Mouse (Mus musculus) limb, embryonic 14.5 days (tissue): Measurements from ENCODE around the gene Scamp4. TPM values are rescaled to one million over a fixed set of nuclear protein-coding genes. Genes with fewer than 3 reads are reported as not detected.
A peak's percentile ranks its signal among the peaks of the same experiment; 100 is the strongest.

Experiments
- ATAC-seq: fragments of 200-750 bp; cut with Nextera tagmentation; 2 replicates; pipeline ENCODE4 v1.8.0; 2017; ENCODE audit warnings: low read depth, moderate number of reproducible peaks, moderate TSS enrichment; ENCODE audit not compliant: low FRiP score
- DNase-seq: peaks from one replicate; pipeline ENCODE4 v3.0.0-alpha.2; 2015; ENCODE audit warnings: low spot score
- H3K27ac ChIP-seq: fragments of 300-500 bp; sonication (generic); replicated peaks from 2 replicates; pipeline ENCODE4 v1.5.1; 2014; ENCODE audit warnings: low read depth, mild to moderate bottlenecking, low read length, moderate library complexity, mixed read lengths
- H3K27me3 ChIP-seq: fragments of 300-500 bp; sonication (generic); 2 replicates; pipeline ENCODE4 v1.6.1; 2014; ENCODE audit warnings: low read length, mixed read lengths; ENCODE audit not compliant: control insufficient read depth, insufficient read depth
- H3K36me3 ChIP-seq: fragments of 300-500 bp; sonication (generic); 2 replicates; pipeline ENCODE4 v1.6.1; 2014; ENCODE audit warnings: mild to moderate bottlenecking, low read length, moderate library complexity, mixed read lengths; ENCODE audit not compliant: control insufficient read depth, insufficient read depth
- H3K4me1 ChIP-seq: fragments of 300-500 bp; sonication (generic); 2 replicates; pipeline ENCODE4 v1.6.1; 2014; ENCODE audit warnings: antibody characterized with exemption, low read length, mixed read lengths; ENCODE audit not compliant: control insufficient read depth, insufficient read depth
- H3K4me2 ChIP-seq: fragments of 300-500 bp; sonication (generic); replicated peaks from 2 replicates; pipeline ENCODE4 v1.6.1; 2014; ENCODE audit warnings: low read depth, mild to moderate bottlenecking, low read length, moderate library complexity; ENCODE audit not compliant: severe bottlenecking
- H3K4me3 ChIP-seq: fragments of 300-500 bp; sonication (generic); replicated peaks from 2 replicates; pipeline ENCODE4 v1.5.1; 2014; ENCODE audit warnings: low read length
- H3K9ac ChIP-seq: fragments of 300-500 bp; sonication (generic); 2 replicates; pipeline ENCODE4 v1.6.1; 2014; ENCODE audit warnings: mild to moderate bottlenecking, low read depth, low read length, moderate library complexity; ENCODE audit not compliant: severe bottlenecking
- H3K9me3 ChIP-seq: fragments of 300-500 bp; sonication (generic); 2 replicates; pipeline ENCODE4 v1.6.1; 2016; ENCODE audit warnings: low read length; ENCODE audit not compliant: control insufficient read depth
- POLR2A ChIP-seq: fragments of 200-500 bp; IDR thresholded peaks from 2 replicates; pipeline ENCODE4 v1.8.0; 2012; ENCODE audit warnings: inconsistent platforms, mild to moderate bottlenecking, moderate library complexity, borderline replicate concordance; ENCODE audit not compliant: insufficient read depth, insufficient read length; ENCODE audit errors: extremely low read depth
- WGBS: fragments of 180-500 bp; shearing (Covaris S2); extraction: QIAGEN DNeasy Blood & Tissue Kit; methylation state at CpG from one replicate; pipeline ENCODE4 v1.1.7; 2014; 5-methylcytosine and 5-hydroxymethylcytosine counted together
- polyA plus RNA-seq, 2 experiments: library from polyadenylated mRNA; depleted of rRNA in 1 of 2; stranded (reverse) in 1 of 2; unstranded in 1 of 2; fragments of >200 nt; fragmentation: Nextera tagmentation in 1 of 2; extraction: Ambion mirVana in 1 of 2; gene quantifications; 2 replicates each; pipeline versions ENCODE4 v1.2.1 to v1.2.3; 2012 to 2014

The Scamp4 gene
- polyA plus RNA-seq, 2 experiments: 83.1 to 91.4 TPM

DNA sequence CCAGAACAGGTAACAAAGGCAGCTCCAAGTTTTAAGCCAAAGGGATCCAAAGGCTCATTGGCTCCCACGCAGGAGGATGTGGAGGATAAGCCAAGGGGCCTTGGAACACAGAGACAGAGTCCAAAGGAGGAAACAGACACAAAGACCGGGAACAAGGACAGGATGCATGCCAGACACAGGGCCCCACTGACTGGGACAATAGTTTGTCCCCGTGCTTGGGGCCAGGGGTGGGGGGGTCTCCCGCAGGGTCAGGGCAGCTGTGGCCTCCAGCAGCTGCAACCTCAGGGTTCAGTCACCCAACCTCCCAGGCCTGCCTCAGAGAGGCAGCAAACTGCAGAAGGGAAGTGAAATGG lies 15.4 kb upstream of the Scamp4 start:
- DNase-seq: no peak
- Histone ChIP-seq H3K4me3 (no peak overlapping the region), H3K36me3 (peaks cover 38% of the 10 kb centered on the region), H3K9me3 (no peaks in the 10 kb centered on the region), H3K27me3 (no peaks in the 10 kb centered on the region), H3K4me2 (no peak overlapping the region; the same call in 1 of the 2 replicates), H3K9ac (no peak overlapping the region), H3K4me1 (peaks cover 16% of the 10 kb centered on the region), H3K27ac (no peak overlapping the region; the same call in 1 of the 2 replicates)
- WGBS: 39% methylated on average over 4 of the region's 4 CpGs
- no peak for TF ChIP-seq POLR2A
- no peak for ATAC-seq

DNA sequence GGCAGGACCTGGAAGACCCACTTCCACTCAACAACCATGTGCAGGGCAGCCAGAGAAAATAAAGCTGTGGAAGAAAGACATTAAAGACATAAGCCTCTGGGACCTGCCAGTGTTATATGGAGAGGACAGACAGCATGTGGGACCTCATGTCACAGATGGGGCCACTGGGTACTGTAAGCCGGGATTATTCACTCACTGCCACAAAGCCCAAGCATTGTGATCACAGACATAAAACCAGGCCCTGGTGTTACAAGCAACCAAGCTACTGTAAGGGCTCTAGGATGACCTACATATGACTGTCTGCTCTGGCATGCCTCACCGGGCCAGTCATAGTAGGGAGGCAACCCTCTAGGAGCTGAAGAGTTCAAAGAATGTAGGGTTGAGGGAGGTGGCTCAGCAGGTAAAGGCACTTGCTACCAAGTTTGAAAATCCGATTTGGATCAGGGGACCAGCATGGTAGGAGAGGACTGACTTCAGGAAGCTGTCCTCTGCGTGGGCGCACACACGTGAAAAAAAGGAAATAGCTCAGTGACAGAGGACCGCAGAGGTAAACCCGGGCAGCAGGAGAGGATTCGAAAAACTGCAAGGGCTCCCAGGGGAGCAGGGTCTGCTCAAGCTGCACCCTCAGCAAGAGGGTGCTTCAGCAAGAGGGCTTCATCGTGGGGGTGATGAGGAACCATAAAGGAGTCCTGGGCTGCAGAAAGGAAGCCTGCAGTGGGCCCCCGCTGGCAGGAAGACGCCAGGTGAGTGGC lies 13.4 kb upstream of the Scamp4 start:
- H3K36me3 ChIP-seq: peaks cover 22% of the 10 kb centered on the region
- H3K9ac ChIP-seq: peak overlapping the region; percentile 85
- H3K9me3 ChIP-seq: no peaks in the 10 kb centered on the region
- no peaks in the 10 kb centered on the region for H3K27me3 ChIP-seq
- 15% methylated on average over 12 of the region's 12 CpGs for WGBS
- ATAC-seq: no peak
- H3K4me3 ChIP-seq: peak overlapping the region; percentile 94
- DNase-seq: no peak
- H3K27ac ChIP-seq: no peak overlapping the region
- TF ChIP-seq POLR2A: no peak
- H3K4me2 ChIP-seq: peak overlapping the region; percentile 97
- peaks cover 16% of the 10 kb centered on the region for H3K4me1 ChIP-seq

DNA sequence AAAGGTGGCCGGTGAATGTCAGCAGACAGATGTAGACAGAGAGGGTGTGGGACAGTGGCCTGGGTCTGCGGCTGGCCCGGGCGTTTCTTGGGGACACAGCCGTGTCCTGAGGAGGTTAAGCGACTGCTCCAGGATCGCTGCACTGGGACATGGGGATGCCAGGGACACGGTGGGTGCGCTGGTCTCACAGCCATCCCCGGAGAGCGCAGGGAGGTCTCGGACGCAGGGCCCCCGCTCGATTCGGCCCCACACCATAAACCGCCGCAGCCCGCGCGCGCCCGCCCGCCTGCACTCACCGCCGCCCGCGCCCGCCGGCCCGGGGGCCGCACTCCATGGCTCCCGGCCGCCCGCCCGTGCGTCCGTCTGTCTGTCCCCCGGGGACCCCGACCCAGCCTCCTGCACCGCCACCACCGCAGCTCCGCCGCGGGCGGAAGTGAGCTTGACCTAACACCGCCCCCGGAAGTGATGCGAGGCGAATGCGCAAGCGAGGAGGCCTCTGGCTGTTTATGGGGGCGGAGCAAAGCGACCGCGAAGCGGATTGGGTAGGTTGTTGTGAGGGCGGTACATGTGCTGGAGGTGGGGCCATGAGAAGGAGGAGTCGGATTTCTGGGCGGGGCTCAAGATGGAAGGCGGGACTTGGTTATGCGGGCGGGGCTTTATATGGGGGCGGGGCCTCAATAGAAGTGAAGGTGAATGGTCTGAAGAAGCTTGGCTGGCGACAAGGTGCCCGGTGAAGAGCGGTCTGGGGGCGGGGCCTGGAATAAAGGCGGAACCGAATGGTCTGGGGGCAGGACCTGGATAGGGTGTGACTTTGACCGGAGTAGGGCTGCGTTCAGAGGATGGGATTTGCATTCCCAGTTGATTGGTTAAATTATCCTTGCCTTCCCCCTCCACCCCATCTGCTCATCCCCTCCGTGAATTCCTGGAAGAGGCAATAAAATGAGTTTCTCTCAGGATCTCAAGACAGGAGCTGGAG lies 12.5 kb upstream of the Scamp4 start, which contains the start of gene Abhd17a:
TSS of gene Abhd17a (minus strand) at position 463 of the 976 bp plus-strand sequence.
- H3K9ac ChIP-seq: peak within 1 kb of the TSS; percentile 85
- peaks cover 15% of the 10 kb centered on the region for H3K36me3 ChIP-seq
- no peaks in the 10 kb centered on the region for H3K27me3 ChIP-seq
- H3K4me2 ChIP-seq: peak within 1 kb of the TSS; percentile 97
- 1% methylated on average over 61 of the region's 73 CpGs for WGBS
- H3K9me3 ChIP-seq: no peaks in the 10 kb centered on the region
- H3K4me1 ChIP-seq: peaks cover 16% of the 10 kb centered on the region
- DNase-seq (peak; percentile 95), ATAC-seq (peak; percentile 96)
- H3K4me3 ChIP-seq: peak within 1 kb of the TSS; percentile 94
- TF ChIP-seq POLR2A: peak; percentile 82; the same call in 1 of the 2 replicates
- 0 out of 2 replicates have a peak within 1 kb of the TSS, but pooled peaks have one; percentile 46 for H3K27ac ChIP-seq

DNA sequence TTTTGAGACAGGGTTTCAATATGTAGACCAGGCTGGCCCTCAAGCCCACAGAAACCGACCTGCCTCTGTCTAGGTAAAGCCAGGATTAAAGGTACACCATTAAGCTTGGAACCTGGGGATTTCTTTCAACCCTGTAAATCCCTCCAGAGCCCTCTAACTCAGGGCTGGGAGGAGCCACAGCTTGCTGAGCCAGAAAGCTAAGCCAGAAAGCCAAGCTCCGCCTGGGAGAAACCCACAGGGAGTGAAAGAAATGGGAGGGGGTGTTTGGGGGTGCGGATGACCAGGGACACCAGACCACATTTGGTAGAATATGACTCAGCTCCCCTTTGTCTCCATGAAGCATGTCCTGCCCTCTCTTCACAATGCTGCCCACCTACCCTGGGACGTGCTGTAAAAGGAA lies 6.4 kb upstream of the Scamp4 start:
- ATAC-seq: no peak
- TF ChIP-seq POLR2A: no peak
- DNase-seq: no peak
- Histone ChIP-seq H3K4me2 (no peak overlapping the region), H3K9me3 (no peaks in the 10 kb centered on the region), H3K9ac (no peak overlapping the region), H3K4me3 (no peak overlapping the region), H3K27me3 (no peaks in the 10 kb centered on the region), H3K4me1 (no peaks in the 10 kb centered on the region), H3K27ac (no peak overlapping the region), H3K36me3 (no peaks in the 10 kb centered on the region)
- WGBS: 31% methylated on average over 4 of the region's 4 CpGs

DNA sequence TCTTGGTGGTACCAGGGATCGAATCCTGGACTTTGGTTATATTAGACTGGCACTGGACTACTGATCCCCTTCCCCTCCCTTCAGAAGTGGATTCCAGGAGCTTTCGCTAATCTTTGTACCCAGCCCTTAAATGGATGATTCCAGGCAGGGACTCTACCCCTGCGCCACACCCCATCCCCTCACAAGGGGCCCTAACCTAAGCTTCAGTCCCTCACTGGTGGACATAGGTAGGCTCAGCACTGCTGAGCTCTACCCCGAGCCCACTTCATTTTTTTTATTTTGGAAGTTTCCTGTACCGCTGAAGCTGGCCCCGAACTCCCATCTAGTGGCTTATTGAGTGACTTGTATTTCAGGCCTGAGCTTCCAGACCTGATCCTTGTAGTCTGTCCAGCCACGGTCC lies 692 bp downstream of the Scamp4 start:
- Histone ChIP-seq H3K36me3 (peaks cover 26% of the 10 kb centered on the region), H3K27me3 (no peaks in the 10 kb centered on the region), H3K27ac (peak overlapping the region; percentile 67), H3K9ac (peak overlapping the region; percentile 59), H3K4me3 (peak overlapping the region; percentile 65), H3K4me1 (peaks cover 11% of the 10 kb centered on the region), H3K9me3 (no peaks in the 10 kb centered on the region), H3K4me2 (peak overlapping the region; percentile 87)
- ATAC-seq (no peak), DNase-seq (no peak)
- 32% methylated on average over 7 of the region's 7 CpGs for WGBS
- TF ChIP-seq POLR2A: no peak
